Mouse (Mus musculus): Measurements from ENCODE around the gene Olfr608.
"Not testable (repeated sequence)": the region's sequence is repeated elsewhere in the genome, so short reads cannot be mapped to it uniquely, and the experiment has no call there.

Olfr608 gene

DNA sequence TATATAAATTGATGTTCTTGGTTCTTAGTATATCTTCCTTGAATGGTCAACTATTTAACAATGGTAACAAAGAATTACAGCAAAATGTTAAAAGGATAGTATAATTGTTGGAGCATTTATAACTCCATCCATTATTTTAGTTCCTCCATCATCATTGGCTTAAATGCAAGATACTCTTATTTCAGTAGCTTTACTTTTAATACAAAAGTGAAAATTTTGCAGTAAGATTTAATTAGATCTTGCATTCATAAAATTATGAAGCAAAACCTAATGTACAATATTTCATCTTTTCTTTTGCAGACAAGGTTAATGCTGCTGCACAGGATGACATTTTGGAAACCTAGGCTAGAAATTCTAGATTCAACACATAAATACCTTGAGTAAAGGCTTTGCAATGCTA, at the start of gene Olfr608:
TSS of gene Olfr608 (plus strand) at position 301 of the 400 bp plus-strand sequence.
- no peak for DNase-seq

DNA sequence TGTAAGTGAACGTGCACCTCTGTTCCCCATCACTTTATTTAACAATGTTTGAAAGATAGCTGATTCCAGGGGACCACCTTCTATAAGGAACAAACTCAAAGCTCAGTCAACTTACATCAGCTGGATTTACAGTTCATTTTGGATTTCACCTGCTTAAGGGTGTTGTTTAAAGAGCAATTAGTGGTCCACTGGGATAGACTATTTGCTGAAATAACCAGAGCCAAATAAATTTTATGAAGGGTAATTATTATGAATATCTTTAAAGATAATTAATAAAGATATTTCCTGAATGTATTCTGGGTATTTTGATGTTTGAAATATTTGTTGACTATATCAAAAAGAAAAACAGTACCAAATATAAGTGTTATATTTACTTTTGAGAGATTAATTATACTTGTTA, 24.3 kb upstream of the Olfr608 start, which contains the start of gene Olfr605:
TSS of gene Olfr605 (minus strand) at position 101 of the 400 bp plus-strand sequence.
- no peak for DNase-seq

DNA sequence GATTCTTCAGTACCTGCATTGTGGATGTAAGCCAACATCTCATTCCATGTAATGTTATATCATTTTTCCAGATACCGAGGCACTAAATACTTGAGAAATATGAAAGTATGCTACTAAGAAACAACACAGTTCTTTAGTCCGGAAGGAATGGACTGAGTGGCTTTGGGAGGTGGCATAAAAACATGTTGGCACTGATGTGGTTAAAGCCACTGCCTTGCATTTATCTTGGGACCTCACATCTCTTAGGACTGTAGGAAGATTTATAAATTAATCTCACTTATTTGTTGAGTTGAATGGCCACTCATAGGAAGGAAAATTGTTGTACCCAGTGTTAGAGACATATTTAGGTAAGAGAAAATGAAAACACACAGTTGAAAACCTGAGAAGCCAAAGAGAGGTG, 20.9 kb upstream of the Olfr608 start, which contains the start of gene Olfr606:
TSS of gene Olfr606 (plus strand) at position 301 of the 400 bp plus-strand sequence.
- DNase-seq: no peak

DNA sequence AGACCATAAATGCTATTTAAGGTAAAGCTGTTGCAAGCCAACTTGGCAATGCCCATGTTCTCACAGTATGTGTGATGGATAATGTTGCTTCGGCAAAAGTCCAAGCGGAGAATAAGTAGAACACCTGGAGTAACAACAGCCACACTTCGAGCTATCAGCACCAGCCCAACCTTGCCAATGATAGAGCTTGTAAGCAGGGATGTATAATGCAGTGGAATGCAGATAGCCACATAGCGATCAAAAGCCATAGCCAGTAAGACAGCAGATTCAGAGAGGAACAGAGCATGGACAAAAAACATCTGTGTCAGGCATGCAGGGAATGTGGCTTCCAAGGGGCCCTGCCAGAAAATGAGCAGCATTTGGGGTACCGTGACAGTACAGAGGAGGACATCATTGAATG, 9.1 kb upstream of the Olfr608 start:
- DNase-seq: no peak

DNA sequence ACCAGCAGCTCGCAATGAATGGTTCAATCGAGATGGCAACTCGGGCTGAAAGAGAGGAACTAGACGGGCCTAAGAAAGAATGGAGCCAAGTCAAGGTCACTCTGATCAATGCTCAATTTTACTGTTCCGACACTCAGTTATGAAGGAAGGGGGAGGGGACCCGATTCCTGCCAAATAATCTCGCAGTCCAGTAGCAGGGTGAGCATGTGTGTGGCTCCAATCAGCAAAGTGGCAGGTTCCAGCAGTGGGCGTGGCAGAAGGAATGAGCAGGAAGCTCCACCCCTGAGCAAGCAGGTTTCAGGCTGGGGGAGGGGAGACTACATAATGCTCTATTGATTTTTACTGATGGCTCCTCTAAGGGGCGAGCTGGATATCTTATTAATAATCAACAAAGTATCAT, 7.4 kb downstream of the Olfr608 start:
- not testable (repeated sequence) for DNase-seq

- DNase-seq: no peak
Measured at GRCm38 (mm10) chr7:103497962-103498361, 28.3 kb downstream of the Olfr608 start, which contains the start of gene Olfr609. Olfr609 (minus strand) TSS chr7:103498062.

DNA sequence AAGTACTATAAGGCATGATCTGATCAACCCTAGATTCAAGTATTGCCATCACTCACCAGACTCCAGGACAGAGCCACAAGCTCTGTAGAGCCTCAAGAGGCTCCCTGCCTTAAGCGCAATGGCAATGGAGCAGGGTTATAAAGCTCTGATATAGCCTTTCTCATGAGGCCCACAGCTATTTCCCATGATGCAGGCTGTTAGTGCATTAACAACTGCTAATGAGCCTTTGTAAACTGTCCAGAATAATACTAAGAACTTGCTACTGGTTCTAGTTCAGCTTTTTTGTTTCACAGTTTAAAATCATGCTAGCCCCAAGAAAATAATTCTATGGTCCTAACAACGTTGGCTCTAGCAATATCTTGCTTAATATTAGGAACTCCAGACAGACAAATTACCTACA, 42.3 kb downstream of the Olfr608 start, which contains the start of gene Olfr610:
TSS of gene Olfr610 (minus strand) at position 101 of the 400 bp plus-strand sequence.
- DNase-seq: no peak

GRCm38 (mm10) chr7:103520746-103521145, 51.1 kb downstream of the Olfr608 start, which contains the start of gene Olfr611:
Olfr611 (minus strand) TSS chr7:103520846.
- DNase-seq: not testable (repeated sequence)
